Mouse (Mus musculus) kidney, embryonic 15.5 days (tissue): ENCODE data around the gene Apoa2. TPM values are rescaled to one million over a fixed set of nuclear protein-coding genes. Genes with fewer than 3 reads are reported as not detected.

Source experiments
- ATAC-seq: fragments of 200-750 bp; cut with Nextera tagmentation; replicated peaks from 2 replicates; pipeline ENCODE4 v1.8.0; 2017; ENCODE audit warnings: moderate TSS enrichment; ENCODE audit not compliant: low FRiP score
- H3K27ac ChIP-seq: fragments of 300-500 bp; sonication (generic); 2 replicates; pipeline ENCODE4 v1.5.1; 2015; ENCODE audit warnings: mild to moderate bottlenecking, inconsistent platforms
- H3K27me3 ChIP-seq: fragments of 300-500 bp; sonication (generic); 2 replicates; pipeline ENCODE4 v1.6.1; 2015; ENCODE audit warnings: inconsistent platforms
- H3K36me3 ChIP-seq: fragments of 300-500 bp; sonication (generic); 2 replicates; pipeline ENCODE4 v1.6.1; 2015; ENCODE audit warnings: inconsistent platforms
- H3K4me1 ChIP-seq: fragments of 300-500 bp; sonication (generic); 2 replicates; pipeline ENCODE4 v1.6.1; 2015; ENCODE audit warnings: inconsistent platforms
- H3K4me2 ChIP-seq: fragments of 300-500 bp; sonication (generic); 2 replicates; pipeline ENCODE4 v1.6.1; 2015; ENCODE audit warnings: moderate library complexity, mild to moderate bottlenecking, inconsistent platforms
- H3K4me3 ChIP-seq: fragments of 300-500 bp; sonication (generic); replicated peaks from 2 replicates; pipeline ENCODE4 v1.5.1; 2015; ENCODE audit warnings: mild to moderate bottlenecking, inconsistent platforms
- H3K9ac ChIP-seq: fragments of 300-500 bp; sonication (generic); 2 replicates; pipeline ENCODE4 v1.6.1; 2015; ENCODE audit warnings: mild to moderate bottlenecking, inconsistent platforms
- H3K9me3 ChIP-seq: fragments of 300-500 bp; sonication (generic); replicated peaks from 2 replicates; pipeline ENCODE4 v1.6.1; 2016; ENCODE audit warnings: inconsistent platforms
- WGBS: fragments of 180-500 bp; shearing (Covaris S2); methylation state at CpG from one replicate; pipeline ENCODE4 v1.1.7; 2015; ENCODE audit warnings: mixed read lengths; 5-methylcytosine and 5-hydroxymethylcytosine counted together
- polyA plus RNA-seq: library from polyadenylated mRNA; unstranded; fragments of >200 nt; fragmentation: Nextera tagmentation; extraction: Ambion mirVana; gene quantifications from 2 replicates; pipeline ENCODE4 v1.2.1, GENCODE M21; 2015

Apoa2 gene
- polyA plus RNA-seq, 1 experiment from 2014 or later: 97.5 TPM

- no peak overlapping the region for H3K27ac ChIP-seq
- 5% methylated on average over 18 of the region's 18 CpGs for WGBS
- peaks cover 42% of the 10 kb centered on the region for H3K4me1 ChIP-seq
- ATAC-seq: peak; percentile 65
- no peaks in the 10 kb centered on the region for H3K9me3 ChIP-seq
- H3K4me3 ChIP-seq: peak overlapping the region; percentile 31
- H3K27me3 ChIP-seq: peaks cover 76% of the 10 kb centered on the region
- peak overlapping the region; percentile 60 for H3K4me2 ChIP-seq
- H3K9ac ChIP-seq: peak overlapping the region; percentile 41
- no peaks in the 10 kb centered on the region for H3K36me3 ChIP-seq
These were observed 31.6 kb upstream of the Apoa2 start for GRCm38 (mm10) chr1:171193093-171193840.

GRCm38 (mm10) chr1:171193911-171194830 lies 30.7 kb upstream of the Apoa2 start:
- Histone ChIP-seq H3K4me3 (no peak overlapping the region), H3K27ac (no peak overlapping the region), H3K4me1 (peaks cover 38% of the 10 kb centered on the region), H3K36me3 (no peaks in the 10 kb centered on the region), H3K9ac (no peak overlapping the region), H3K4me2 (peak overlapping the region; percentile 60), H3K27me3 (peaks cover 79% of the 10 kb centered on the region), H3K9me3 (no peaks in the 10 kb centered on the region)
- ATAC-seq: no peak
- WGBS: 28% methylated on average over 11 of the region's 11 CpGs

- Histone ChIP-seq H3K27ac (no peak overlapping the region), H3K4me3 (peak overlapping the region; percentile 53), H3K4me1 (peaks cover 30% of the 10 kb centered on the region), H3K4me2 (peak overlapping the region; percentile 96), H3K9ac (0 out of 2 replicates have a peak overlapping the region, but pooled peaks have one; percentile 42), H3K36me3 (no peaks in the 10 kb centered on the region), H3K9me3 (no peaks in the 10 kb centered on the region), H3K27me3 (peaks cover 79% of the 10 kb centered on the region)
- no peak for ATAC-seq
- WGBS: 9% methylated on average over 20 of the region's 20 CpGs
These were observed 29.6 kb upstream of the Apoa2 start for GRCm38 (mm10) chr1:171195046-171195822.

GRCm38 (mm10) chr1:171195887-171196397 lies 28.9 kb upstream of the Apoa2 start, which contains the start of gene Pcp4l1:
Gene Pcp4l1 (minus strand): TSS chr1:171196268.
- Histone ChIP-seq H3K4me3 (peak within 1 kb of the TSS; percentile 53), H3K4me1 (peaks cover 30% of the 10 kb centered on the region), H3K36me3 (no peaks in the 10 kb centered on the region), H3K27me3 (peaks cover 74% of the 10 kb centered on the region), H3K27ac (no peak within 1 kb of the TSS), H3K4me2 (peak within 1 kb of the TSS; percentile 96), H3K9me3 (no peaks in the 10 kb centered on the region), H3K9ac (peak within 1 kb of the TSS; percentile 42)
- ATAC-seq: peak; percentile 84
- WGBS: 0% methylated on average over 33 of the region's 33 CpGs

DNA sequence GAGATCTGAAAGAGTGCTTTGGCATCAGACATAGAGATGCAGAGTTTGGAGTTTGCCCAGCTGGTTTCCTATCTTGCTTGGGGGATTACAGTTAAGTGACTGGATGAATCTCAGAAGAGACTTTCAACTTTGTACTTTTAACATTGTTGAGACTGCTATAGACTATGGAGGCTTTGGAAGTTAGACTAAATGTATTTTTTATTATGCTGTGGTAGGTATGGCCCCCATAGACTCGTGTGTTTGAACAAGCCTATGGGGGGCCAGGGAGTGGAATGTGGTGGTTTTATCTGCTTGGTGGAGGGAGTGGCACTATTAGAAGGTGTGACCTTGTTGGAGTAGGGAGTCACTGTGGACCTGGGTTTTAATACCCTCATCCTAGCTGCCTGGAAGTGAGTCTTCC lies 25.3 kb upstream of the Apoa2 start:
- 42% methylated on average over 1 of the region's 1 CpGs for WGBS
- H3K36me3 ChIP-seq: no peaks in the 10 kb centered on the region
- no peak overlapping the region for H3K27ac ChIP-seq
- H3K9ac ChIP-seq: no peak overlapping the region
- no peak overlapping the region for H3K4me3 ChIP-seq
- peaks cover 14% of the 10 kb centered on the region for H3K4me1 ChIP-seq
- H3K4me2 ChIP-seq: no peak overlapping the region
- no peak for ATAC-seq
- H3K27me3 ChIP-seq: peaks cover 39% of the 10 kb centered on the region
- no peaks in the 10 kb centered on the region for H3K9me3 ChIP-seq

GRCm38 (mm10) chr1:171200769-171201168 lies 24.1 kb upstream of the Apoa2 start:
- no peak for ATAC-seq
- H3K4me3 ChIP-seq: no peak overlapping the region
- H3K4me2 ChIP-seq: no peak overlapping the region
- H3K9ac ChIP-seq: no peak overlapping the region
- 100% methylated on average over 1 of the region's 1 CpGs for WGBS
- H3K36me3 ChIP-seq: no peaks in the 10 kb centered on the region
- H3K9me3 ChIP-seq: no peaks in the 10 kb centered on the region
- H3K4me1 ChIP-seq: peaks cover 6% of the 10 kb centered on the region
- H3K27ac ChIP-seq: no peak overlapping the region
- peaks cover 27% of the 10 kb centered on the region for H3K27me3 ChIP-seq

- Histone ChIP-seq H3K4me2 (no peak overlapping the region), H3K4me1 (no peaks in the 10 kb centered on the region), H3K9ac (no peak overlapping the region), H3K27ac (no peak overlapping the region), H3K27me3 (no peaks in the 10 kb centered on the region), H3K9me3 (no peaks in the 10 kb centered on the region), H3K4me3 (no peak overlapping the region), H3K36me3 (no peaks in the 10 kb centered on the region)
- ATAC-seq: no peak
- WGBS: 65% methylated on average over 10 of the region's 11 CpGs
These were observed 21.2 kb upstream of the Apoa2 start for GRCm38 (mm10) chr1:171203471-171204248.

DNA sequence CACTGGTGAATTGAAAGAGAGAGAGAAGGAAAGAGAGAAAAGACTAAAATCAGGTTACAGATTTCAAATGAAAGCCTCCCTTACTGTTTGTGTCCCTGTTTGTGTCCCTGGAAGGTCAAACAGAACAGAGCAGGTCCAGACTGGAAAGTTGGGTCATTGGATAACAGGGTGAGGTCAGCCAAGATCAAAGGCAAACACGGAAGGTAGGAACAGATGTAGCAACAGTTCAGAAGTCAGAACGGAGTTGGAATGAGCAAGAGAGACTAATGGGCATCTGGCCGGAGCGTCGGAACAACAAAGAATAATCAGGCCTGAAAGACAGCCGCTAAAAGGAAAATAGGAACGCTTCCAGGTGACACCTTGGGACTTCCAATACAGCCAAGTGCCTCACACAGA lies 20.6 kb upstream of the Apoa2 start:
- 60% methylated on average over 7 of the region's 7 CpGs for WGBS

DNA sequence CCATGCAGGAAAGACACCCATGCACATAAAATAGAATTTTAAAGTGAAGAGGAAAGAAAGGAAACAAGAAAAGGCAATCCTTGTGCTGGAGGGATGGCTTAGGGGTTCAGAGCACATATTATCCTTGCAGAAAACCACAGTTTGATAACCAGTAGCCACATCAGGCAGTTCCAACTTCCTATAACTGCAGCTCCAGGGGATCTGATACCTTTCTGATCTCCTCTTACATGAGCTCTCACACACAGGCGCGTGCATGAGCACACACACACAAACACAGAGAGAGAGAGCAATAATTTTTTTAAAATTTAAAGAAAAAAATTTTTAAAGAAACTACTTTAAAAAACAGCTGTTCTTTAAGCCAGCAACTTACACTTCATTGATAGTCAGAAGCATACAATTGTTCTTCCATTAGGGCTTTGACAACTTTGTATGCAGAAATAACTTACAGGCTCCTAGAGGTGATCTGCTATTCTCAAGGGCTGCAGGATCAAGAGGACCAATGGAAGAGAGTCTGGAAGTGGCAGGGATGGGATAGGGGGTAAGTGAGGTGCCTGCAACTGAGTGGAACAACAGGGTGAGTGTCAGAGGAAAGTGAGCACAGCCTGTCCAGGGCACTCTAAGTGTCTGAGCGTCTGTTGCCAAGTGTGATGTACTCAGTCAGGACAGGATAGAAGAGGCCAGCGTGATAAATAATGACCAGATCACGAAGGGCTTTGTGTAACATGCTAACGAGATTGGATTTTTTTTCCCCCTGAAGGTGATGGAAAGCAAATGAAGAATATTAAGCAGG lies 19.0 kb upstream of the Apoa2 start:
- Histone ChIP-seq H3K4me2 (no peak overlapping the region), H3K9me3 (no peaks in the 10 kb centered on the region), H3K4me1 (peaks cover 4% of the 10 kb centered on the region), H3K27ac (no peak overlapping the region), H3K27me3 (no peaks in the 10 kb centered on the region), H3K36me3 (no peaks in the 10 kb centered on the region), H3K9ac (no peak overlapping the region), H3K4me3 (no peak overlapping the region)
- 59% methylated on average over 6 of the region's 6 CpGs for WGBS
- no peak for ATAC-seq

More for the DNA sequence above, 20.6 kb upstream of the Apoa2 start:
- H3K4me2 ChIP-seq: no peak overlapping the region
- H3K27ac ChIP-seq: no peak overlapping the region
- no peaks in the 10 kb centered on the region for H3K27me3 ChIP-seq
- H3K4me3 ChIP-seq: no peak overlapping the region
- ATAC-seq: no peak
- no peaks in the 10 kb centered on the region for H3K9me3 ChIP-seq
- H3K9ac ChIP-seq: no peak overlapping the region
- H3K36me3 ChIP-seq: no peaks in the 10 kb centered on the region
- no peaks in the 10 kb centered on the region for H3K4me1 ChIP-seq

DNA sequence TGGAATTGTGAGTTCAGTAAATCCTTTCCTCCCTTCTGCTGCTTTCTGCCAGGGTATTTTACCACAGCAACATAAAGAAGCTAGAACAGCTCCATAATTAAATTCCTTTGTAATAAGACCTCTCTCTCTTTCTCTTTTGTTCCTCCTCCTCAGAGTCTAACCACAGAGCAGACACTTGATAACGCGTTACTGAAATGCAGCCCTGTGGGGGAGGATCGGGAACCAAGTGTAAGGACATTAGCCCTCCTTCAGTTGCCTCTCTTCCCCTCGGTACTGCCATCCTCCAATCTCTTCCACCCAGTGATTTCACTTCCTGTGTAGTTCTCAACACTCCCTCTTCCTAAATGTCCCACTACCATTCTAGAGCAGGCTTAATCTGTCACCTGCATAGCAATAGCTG lies 15.4 kb upstream of the Apoa2 start:
- H3K4me3 ChIP-seq: no peak overlapping the region
- no peak overlapping the region for H3K9ac ChIP-seq
- H3K9me3 ChIP-seq: no peaks in the 10 kb centered on the region
- WGBS: 14% methylated on average over 4 of the region's 4 CpGs
- no peaks in the 10 kb centered on the region for H3K27me3 ChIP-seq
- ATAC-seq: peak; percentile 58; the same call in 1 of the 2 replicates
- H3K27ac ChIP-seq: no peak overlapping the region
- H3K4me1 ChIP-seq: peaks cover 4% of the 10 kb centered on the region
- no peak overlapping the region for H3K4me2 ChIP-seq
- H3K36me3 ChIP-seq: no peaks in the 10 kb centered on the region
